Mouse (Mus musculus) adrenal gland, adult 8-10 months (tissue): ENCODE data around the gene Runx3. TPM values are rescaled to one million over a fixed set of nuclear protein-coding genes. Genes with fewer than 3 reads are reported as not detected.

Experiments used
- DNase-seq: peaks from one replicate; pipeline ENCODE4 v3.0.0; 2022
- total RNA-seq, 4 experiments: library from RNA; stranded (reverse); gene quantifications; 2 replicates each; pipeline ENCODE4 v1.2.4; 2022

Gene Runx3
- total RNA-seq, 4 experiments from 2014 or later, result 0.96 to 3.8 (median 2.1) TPM

DNA sequence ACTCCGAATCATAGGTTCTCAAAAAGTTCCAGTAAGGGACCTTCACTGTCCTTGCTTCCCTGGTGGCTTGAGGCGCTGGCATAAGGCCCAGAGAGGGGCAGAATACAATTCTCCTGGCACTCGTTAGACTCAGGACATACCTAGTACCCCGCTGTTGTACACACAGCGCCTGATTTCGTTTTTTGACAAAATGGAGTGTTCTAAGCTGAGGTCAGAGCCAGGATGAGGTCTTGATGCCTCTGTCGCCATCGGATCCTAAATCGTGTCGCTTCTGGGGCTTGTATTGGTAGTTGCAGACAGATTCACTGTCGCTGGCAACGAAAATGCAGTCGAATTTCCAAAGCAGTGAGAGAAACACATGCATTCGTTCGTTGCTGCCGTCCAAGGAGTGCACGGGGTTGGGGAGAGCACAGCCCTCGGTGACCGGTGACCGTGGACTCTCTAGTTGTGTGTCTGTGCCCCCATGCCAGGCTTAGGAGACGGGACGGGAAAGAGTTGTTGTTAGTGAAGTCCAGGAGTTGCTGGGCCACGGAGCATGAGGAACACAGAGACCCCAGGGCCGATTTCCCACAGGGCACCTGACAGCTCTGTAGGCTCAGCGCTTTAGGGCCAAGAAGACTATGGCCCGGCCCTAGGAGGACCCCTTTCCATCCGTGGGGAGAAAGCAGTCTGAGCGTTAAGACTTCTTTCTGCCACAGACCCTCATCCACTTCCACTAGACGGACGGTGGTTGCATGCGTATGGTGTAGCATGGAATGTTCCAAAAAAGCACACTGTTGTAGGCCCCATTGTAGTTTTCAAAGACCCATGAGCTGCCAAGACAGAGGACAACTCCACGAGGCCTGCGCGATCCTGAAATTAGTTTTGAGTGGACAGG is 30.9 kb downstream of the Runx3 start:
- DNase-seq, result no peak

DNA sequence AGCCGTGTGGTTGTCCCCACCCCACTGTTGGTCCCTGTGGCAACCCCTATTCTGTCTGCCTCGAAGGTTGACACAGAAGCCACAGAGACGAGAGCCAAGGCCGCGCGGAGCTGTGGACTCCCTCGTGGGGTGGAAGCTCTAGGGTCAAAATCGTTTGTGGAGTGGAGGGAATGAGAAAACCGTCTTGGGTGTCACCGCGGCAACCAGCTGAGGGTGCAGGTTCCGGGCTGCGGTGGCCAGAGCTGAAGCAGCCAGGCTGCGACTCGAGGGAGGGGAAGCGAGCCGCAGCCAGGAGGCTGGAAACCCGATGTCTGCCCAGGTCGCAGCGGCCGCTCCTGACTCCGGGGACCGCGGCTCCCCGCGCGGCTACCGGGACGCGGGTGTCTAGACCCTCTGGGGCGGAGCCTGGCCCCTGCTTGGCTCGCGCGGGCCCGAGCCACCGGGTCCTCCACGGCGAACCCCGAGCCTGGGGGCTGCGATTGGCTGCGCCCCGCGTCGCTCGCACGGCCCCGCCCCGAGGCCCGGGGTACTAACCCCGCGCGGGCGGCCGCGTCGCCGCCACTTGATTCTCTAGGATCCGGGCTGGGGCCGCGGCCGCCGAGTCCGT is 31.6 kb downstream of the Runx3 start:
- DNase-seq, result no peak

GRCm38 (mm10) chr4:135152834-135153259 is 32.4 kb downstream of the Runx3 start:
- DNase-seq, result no peak

DNA sequence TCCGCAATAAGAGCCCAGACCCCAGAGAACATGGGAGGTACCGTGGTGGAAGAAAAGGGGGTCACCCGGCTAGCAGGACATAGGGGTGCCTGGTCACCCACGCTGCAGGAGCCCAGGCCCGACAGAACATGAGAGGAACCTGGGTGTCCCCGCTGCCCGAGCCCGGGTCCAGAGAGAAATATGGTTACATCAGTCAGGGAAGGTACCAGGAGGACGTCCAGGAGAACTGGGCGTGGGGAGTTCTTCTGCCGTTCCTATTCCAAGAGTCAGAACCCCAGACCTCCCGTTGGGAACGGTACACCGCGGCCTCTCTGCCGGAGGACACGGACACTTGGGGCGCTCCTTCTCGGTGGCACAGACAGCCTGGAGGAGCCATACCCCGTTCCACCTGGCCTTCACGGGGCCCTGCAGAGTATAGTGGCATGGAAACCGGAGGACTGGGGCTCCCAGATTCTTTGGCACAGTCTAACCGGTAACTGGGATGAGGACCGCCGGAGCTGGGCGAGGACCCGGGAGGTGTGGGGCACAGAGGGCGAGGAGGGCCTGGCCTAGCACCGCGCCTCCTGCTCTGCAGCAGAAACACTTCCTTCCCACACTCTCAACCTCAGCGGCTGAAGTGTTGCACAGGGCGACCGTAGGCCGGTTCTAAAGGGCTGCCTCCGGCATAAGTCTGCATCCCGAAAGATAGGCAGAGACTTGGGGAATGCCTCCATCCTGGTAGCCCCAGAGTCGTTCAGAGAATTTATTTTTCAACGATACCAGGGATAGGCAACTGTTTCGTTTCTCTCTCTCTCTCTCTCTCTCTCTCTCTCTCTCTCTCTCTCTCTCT is 33.0 kb downstream of the Runx3 start:
- no peak for DNase-seq

DNA sequence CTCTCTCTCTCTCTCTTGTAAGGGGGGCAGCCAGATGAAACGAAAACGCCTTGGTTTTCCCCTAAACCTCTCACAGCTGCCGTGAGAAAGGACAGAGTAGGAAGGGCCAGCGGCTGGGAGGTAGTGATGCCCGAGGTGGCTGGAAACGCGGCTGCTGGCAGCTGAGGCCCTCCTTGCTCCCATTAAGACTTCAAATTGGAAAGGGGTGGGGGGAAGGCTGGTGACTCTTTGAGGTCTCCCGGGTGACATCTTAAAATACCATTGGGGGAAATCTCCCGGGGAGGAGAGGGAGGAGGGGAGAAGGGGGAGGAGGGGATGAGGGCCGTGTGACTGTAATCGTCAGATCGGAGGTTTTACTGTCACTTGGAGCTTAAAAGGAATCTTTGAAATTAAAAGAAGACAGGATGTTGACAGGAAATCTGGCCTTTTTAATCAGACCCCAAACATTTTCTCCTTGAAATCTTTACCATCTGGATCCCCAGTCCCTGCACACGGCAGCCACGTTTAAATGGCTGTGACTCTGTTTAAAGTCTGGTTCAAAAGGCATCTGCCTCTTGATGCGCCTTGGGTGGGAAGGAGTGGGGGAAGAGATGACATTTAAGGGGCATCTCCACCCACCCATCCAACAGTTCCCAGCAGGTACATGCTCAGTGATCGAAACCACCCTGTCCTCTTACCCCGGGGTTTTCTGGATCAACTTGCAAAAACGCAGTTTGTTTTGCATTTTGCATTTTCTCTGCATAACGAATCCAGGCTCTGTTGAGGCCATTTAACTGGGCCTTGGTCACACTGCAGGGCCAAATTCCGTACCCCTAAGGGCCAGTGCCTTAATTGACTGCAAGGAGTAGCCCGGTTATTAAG is 33.9 kb downstream of the Runx3 start:
- no peak for DNase-seq

- DNase-seq, result no peak
These were observed 34.8 kb downstream of the Runx3 start for GRCm38 (mm10) chr4:135155106-135155800.

- DNase-seq, result no peak
These were observed 35.5 kb downstream of the Runx3 start for GRCm38 (mm10) chr4:135155805-135156469.

DNA sequence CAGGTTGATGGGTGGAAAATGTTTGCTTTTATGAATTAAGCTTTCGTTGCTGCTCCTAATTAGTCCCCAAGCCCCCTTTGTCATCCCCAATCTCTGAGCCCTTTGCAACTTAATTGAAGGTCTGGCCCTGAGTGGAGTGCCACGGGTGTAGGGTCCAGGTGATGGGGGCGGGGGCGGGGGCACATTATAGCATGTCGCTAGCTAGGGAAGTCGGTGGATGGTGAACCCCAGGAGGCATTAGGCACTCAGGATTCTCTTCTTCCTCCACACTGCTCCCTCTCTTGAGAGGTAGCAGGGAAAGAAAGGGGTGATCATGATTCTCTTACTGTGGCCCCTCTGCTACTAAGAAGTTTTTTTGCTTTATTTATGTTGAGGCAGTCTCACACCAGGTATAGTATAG is 36.1 kb downstream of the Runx3 start:
- no peak for DNase-seq

DNA sequence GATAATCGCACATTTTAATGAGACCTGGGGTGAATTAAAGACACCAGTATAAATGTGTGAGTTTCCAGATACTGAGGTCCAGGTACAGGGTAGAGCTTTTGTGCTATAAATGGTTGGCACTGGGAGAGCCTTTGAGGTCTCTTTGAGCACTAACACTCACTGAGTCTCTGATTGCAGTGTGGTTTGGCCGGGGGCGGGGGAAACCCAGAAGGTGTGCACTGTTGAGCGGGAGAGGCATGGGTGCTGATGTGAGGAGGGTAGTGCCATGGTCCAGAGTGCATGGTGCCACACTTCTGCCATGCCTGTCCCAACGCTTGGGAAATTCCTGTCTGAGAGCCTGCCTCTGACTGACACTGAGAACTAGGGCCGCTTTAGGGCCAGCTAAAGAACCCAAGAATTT is 36.9 kb downstream of the Runx3 start:
- no peak for DNase-seq

DNA sequence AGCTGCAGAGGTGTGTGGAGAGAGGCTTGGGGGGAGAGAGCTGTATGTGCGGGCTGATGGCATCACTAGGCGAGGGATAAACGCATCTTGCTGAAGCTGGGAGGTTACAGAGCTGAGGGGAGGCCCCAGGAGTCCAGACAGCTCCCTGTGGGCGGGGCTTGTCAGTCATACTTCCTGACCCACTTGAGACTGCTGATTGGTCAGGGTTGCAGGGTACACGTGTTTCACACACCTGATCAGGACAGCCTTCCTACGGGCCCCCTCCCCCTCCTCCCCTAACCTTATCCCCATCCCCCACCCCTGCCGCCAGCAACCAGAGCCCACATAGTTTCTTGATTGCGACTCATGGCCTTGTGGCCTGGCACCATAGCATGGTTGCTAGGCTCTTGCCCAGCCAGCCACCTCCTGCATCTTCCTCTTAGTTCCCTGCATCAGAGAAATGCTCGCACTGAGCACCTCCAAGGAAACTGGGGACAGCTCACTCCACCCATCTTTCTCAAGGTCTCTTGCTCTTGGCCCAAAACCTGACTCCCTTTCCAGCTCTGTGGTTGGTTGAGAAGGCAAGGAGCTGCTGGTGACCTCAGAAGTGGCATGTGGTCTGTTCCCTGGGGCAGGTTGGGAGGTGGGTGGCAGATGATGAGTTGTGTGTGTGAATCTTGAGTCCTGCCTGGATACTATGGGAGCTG is 38.4 kb downstream of the Runx3 start:
- DNase-seq, result no peak

GRCm38 (mm10) chr4:135159663-135160062 is 39.2 kb downstream of the Runx3 start:
- DNase-seq, result no peak

DNA sequence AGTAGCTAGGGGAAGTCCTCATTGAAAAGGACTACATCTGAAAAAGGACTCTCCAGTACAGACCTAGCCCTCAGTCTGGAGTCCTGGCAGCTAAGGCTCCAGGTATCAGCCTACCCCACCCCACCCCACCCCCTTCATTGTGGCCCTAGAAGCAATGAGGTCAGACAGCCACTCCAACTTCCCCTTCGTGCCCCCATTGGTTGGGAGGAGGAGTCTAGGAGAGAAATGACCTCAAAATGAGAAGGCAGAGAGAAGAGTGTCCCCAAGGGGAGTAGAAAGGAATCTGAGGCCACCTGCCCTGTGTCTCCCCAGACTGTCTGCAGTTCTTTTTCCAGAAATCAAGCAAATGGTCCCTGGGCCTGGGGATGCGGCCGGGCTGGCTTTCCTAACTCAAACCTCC is 39.7 kb downstream of the Runx3 start:
- DNase-seq, result no peak

- DNase-seq, result no peak
These were observed 41.0 kb downstream of the Runx3 start for GRCm38 (mm10) chr4:135161441-135161840.

GRCm38 (mm10) chr4:135165761-135166160 is 45.3 kb downstream of the Runx3 start:
- DNase-seq, result no peak

DNA sequence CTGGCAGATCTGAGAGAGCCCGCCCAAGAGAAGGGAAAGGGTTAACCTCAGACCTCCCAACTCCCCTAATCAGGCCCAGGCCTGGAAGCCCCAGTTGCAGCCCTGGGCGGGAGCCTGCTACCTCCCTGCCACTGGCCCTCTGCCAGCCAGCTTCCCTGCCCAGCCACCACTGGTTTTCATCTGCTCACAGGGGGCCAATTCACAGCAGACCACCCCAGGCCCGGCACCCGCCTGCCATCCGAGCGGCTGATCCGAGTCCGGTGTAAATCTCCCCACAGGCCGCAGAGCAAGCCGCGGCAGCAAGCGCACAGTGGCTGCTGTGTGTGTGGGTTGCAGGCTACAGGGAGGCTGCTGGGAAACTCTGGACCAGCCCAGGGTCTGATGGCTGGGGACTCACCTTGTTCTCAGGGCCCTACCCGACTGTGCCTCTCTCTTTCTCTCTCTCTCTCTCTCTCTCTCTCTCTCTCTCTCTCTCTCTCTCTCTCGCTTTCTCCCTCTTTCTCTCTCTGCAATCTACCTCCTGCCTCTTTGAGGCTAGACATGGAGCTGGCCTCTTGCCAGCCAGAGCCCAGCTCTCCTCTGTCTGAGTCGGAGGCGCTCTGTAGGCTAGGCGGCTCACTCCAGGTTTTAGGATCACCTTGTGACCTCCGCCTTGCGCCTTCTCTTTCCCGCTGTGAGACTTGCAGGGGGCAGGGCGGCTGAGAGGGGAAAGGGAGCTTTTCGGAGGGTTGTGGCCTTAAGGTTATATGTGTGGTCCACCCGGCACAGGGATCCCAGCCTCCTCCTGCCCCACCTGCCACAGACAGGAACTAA is 46.2 kb downstream of the Runx3 start:
- DNase-seq, result no peak

DNA sequence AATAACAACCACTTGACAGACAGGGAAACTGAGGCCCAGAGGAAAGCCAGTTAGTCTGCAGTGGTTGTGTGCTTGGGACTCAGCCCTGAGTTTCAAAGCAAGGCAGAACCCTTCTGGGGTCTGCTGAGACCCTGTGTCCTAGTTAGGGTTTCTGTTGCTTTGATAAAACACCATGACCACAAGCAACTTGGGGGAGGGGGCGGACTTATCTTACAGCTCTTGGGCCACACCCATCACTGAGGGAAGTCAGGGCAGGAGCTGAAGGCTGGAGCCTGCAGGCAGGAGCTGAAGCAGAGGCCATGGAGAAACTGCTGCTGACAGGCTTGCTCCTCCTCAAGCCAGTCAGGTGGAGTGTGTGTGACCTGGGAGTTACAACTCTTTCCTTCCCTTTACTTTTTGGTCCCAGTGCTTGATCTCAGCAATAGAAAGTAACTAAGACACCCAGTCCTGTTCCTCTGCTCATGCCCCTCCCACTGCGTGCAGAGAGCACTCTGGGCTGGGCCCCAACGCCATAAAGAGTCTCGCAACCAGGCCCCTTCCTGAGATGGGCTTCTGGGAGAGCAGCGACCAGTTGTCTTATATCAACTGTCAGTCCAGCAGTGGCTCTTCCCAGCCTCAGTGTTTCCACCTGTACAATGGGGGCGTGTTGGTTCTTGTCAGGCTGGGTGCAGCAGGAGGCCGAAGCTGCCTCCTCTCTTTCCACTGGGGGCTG is 47.5 kb downstream of the Runx3 start:
- no peak for DNase-seq

GRCm38 (mm10) chr4:135169096-135169495 is 48.6 kb downstream of the Runx3 start:
- DNase-seq, result no peak

DNA sequence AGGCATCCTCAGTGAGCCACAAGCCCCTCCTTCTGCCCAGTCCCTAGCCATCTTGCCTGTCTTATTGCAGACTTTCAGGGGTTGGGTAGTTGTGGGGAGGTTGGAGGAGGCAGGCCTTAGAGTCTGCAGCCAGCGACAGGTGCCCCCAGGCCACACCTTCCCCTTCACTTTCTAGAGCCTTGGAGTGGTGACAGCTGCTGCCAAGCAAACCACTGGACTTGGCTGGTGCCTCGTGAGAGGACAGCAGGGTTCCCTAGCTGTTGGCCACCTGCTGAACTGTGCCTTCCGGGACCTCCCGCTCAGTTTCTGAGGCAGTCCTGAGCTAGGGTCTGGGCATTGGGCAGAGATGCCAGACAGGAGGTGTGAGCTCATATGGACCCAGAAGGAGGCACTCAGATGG is 49.0 kb downstream of the Runx3 start:
- no peak for DNase-seq
